8 mouse cellular contexts compared by ENCODE assay signal in genomic region chr9:20951966-20952519, GRCm38 (mm10). TPM values are rescaled to one million over a fixed set of nuclear protein-coding genes. Genes with fewer than 3 reads are reported as not detected.
DNase-seq lines count a peak whose midpoint lies in the region; ATAC-seq and TF ChIP-seq lines count a peak whose summit lies in the region.

No protein-coding gene starts in this region.

- H3K4me2 ChIP-seq in hindbrain, embryonic 16.5 days (ENCODE audit: low read length): peak overlapping the region; percentile 94
- H3K4me2 ChIP-seq in neural tube, embryonic 13.5 days: peak overlapping the region; percentile 97

- peak; percentile 81 for ATAC-seq in hindbrain, embryonic 16.5 days
- peak; percentile 84 for ATAC-seq in neural tube, embryonic 13.5 days (ENCODE audit: low read depth)

- no peaks in the 10 kb centered on the region for H3K9me3 ChIP-seq in hindbrain, embryonic 16.5 days (ENCODE audit: control insufficient read depth, low read length)
- H3K9me3 ChIP-seq in neural tube, embryonic 13.5 days: no peaks in the 10 kb centered on the region

- H3K36me3 ChIP-seq in hindbrain, embryonic 16.5 days (ENCODE audit: control insufficient read depth, insufficient read depth, low read length): no peaks in the 10 kb centered on the region
- no peaks in the 10 kb centered on the region for H3K36me3 ChIP-seq in neural tube, embryonic 13.5 days

- under 1% methylated on average over 10 of the region's 17 CpGs for WGBS in hindbrain, embryonic 16.5 days
- WGBS in neural tube, embryonic 13.5 days: 1% methylated on average over 17 of the region's 17 CpGs

- H3K27me3 ChIP-seq in hindbrain, embryonic 16.5 days (replicated peaks; ENCODE audit: control insufficient read depth, insufficient read depth, low read length): no peaks in the 10 kb centered on the region
- no peaks in the 10 kb centered on the region for H3K27me3 ChIP-seq in neural tube, embryonic 13.5 days

- H3K4me1 ChIP-seq in hindbrain, embryonic 16.5 days (ENCODE audit: control insufficient read depth, insufficient read depth, low read depth, low read length): peaks cover 12% of the 10 kb centered on the region
- H3K4me1 ChIP-seq in neural tube, embryonic 13.5 days (replicated peaks): peaks cover 29% of the 10 kb centered on the region

- peak overlapping the region; percentile 89 for H3K4me3 ChIP-seq in left cerebral cortex, adult 2 months
- peak overlapping the region; percentile 89 for H3K4me3 ChIP-seq in hindbrain, embryonic 16.5 days (ENCODE audit: low read length)
- H3K4me3 ChIP-seq in neural tube, embryonic 13.5 days: peak overlapping the region; percentile 90

- intact Hi-C loops in left cerebral cortex, adult 2 months (cut with DNase I): loop anchor here (1.0 to 2.0 kb wide), 2 partner anchors 50 to 79 kb away; partner anchors contain the start of gene Mrpl4
- intact Hi-C loops in left cerebral cortex, postnatal 36 days (cut with DNase I): loop anchor here (2.0 kb wide), 1 partner anchor 51 kb away; the partner anchor contains the start of gene Mrpl4

- peak in 1 of 2 experiments; percentile 26 for DNase-seq in left cerebral cortex, adult 2 months (ENCODE audit: extremely low spot score in 1 of 2, low spot score in 2 of 2)
- no peak for DNase-seq in left cerebral cortex, postnatal 36 days (ENCODE audit: low spot score in 2 of 2)
- DNase-seq in c-Kit-negative CD71-positive TER-119-positive erythroid progenitor cells, embryonic 14.5 days (ENCODE audit: low read depth, low spot score): peak; percentile 13
- DNase-seq in layer of hippocampus, adult 9-10 months (ENCODE audit: low spot score): no peak
- no peak for DNase-seq in gastrocnemius, postnatal 4 days (ENCODE audit: low spot score in 2 of 2)
- DNase-seq in layer of hippocampus, postnatal 10 days (ENCODE audit: low spot score in 2 of 2): no peak

- H3K9ac ChIP-seq in hindbrain, embryonic 16.5 days (ENCODE audit: low read depth, low read length): peak overlapping the region; percentile 84
- peak overlapping the region; percentile 93 for H3K9ac ChIP-seq in neural tube, embryonic 13.5 days

- peak overlapping the region; percentile 77 for H3K27ac ChIP-seq in left cerebral cortex, adult 2 months
- H3K27ac ChIP-seq in hindbrain, embryonic 16.5 days (ENCODE audit: low read depth, low read length): peak overlapping the region; percentile 88
- H3K27ac ChIP-seq in neural tube, embryonic 13.5 days (replicated peaks): peak overlapping the region; percentile 90

- TF ChIP-seq CTCF in left cerebral cortex, adult 2 months (IDR thresholded peaks at IDR 0.05): no peak

RNA-seq across cellular contexts. Expression of gene Dnmt1, which starts 7.6 kb away (rescaled TPM):
- 10 to 100 TPM; 44.5 to 44.6 TPM for total RNA-seq in left cerebral cortex, adult 2 months (2021)
- 10 to 100 TPM; 40.1 to 43.0 TPM for total RNA-seq in left cerebral cortex, postnatal 36 days (2021)
- 49.5 and 64.2 TPM in 2 replicates for polyA plus RNA-seq in hindbrain, embryonic 16.5 days (2015; fragmentation: Nextera tagmentation; extraction: Ambion mirVana)
- polyA plus RNA-seq in neural tube, embryonic 13.5 days (2015; fragmentation: Nextera tagmentation; extraction: Ambion mirVana): 54.2 and 63.7 TPM in 2 replicates
- 10 to 100 TPM; 44.5 to 46.0 TPM for total RNA-seq in gastrocnemius, postnatal 4 days (2021)
- 10 to 100 TPM; 47.4 to 52.1 TPM for total RNA-seq in layer of hippocampus, postnatal 10 days (2021)

RNA-seq across cellular contexts. Expression of gene S1pr2, which starts 24.5 kb away (rescaled TPM):
- 1 to 10 TPM; 3.2 to 4.4 TPM for total RNA-seq in left cerebral cortex, adult 2 months (2021)
- 1 to 10 TPM; 3.0 to 3.6 TPM for total RNA-seq in left cerebral cortex, postnatal 36 days (2021)
- 9.5 and 10.3 TPM in 2 replicates for polyA plus RNA-seq in hindbrain, embryonic 16.5 days (2015; fragmentation: Nextera tagmentation; extraction: Ambion mirVana)
- 9.9 and 10.1 TPM in 2 replicates for polyA plus RNA-seq in neural tube, embryonic 13.5 days (2015; fragmentation: Nextera tagmentation; extraction: Ambion mirVana)
- 10 to 100 TPM; 19.8 to 20.2 TPM for total RNA-seq in gastrocnemius, postnatal 4 days (2021)
- total RNA-seq in layer of hippocampus, postnatal 10 days (2021): 1 to 10 TPM; 3.1 to 4.1 TPM

RNA-seq across cellular contexts. Expression of gene Mrpl4, which starts 50.5 kb away (rescaled TPM):
- total RNA-seq in left cerebral cortex, adult 2 months (2021): 10 to 100 TPM; 59.2 to 64.2 TPM
- 10 to 100 TPM; 59.6 to 62.5 TPM for total RNA-seq in left cerebral cortex, postnatal 36 days (2021)
- 112 and 114 TPM in 2 replicates for polyA plus RNA-seq in hindbrain, embryonic 16.5 days (2015; fragmentation: Nextera tagmentation; extraction: Ambion mirVana)
- polyA plus RNA-seq in neural tube, embryonic 13.5 days (2015; fragmentation: Nextera tagmentation; extraction: Ambion mirVana): 105 and 110 TPM in 2 replicates
- total RNA-seq in gastrocnemius, postnatal 4 days (2021): 10 to 100 TPM; 42.7 to 49.2 TPM
- 10 to 100 TPM; 47.2 to 54.4 TPM for total RNA-seq in layer of hippocampus, postnatal 10 days (2021)

RNA-seq across cellular contexts. Expression of gene Eif3g, which starts 53.6 kb away (rescaled TPM):
- 100 to 1,000 TPM; 118 to 122 TPM for total RNA-seq in left cerebral cortex, adult 2 months (2021)
- total RNA-seq in left cerebral cortex, postnatal 36 days (2021): 100 to 1,000 TPM; 120 to 124 TPM
- polyA plus RNA-seq in hindbrain, embryonic 16.5 days (2015; fragmentation: Nextera tagmentation; extraction: Ambion mirVana): 243 and 247 TPM in 2 replicates
- 253 and 267 TPM in 2 replicates for polyA plus RNA-seq in neural tube, embryonic 13.5 days (2015; fragmentation: Nextera tagmentation; extraction: Ambion mirVana)
- 100 to 1,000 TPM; 146 to 158 TPM for total RNA-seq in gastrocnemius, postnatal 4 days (2021)
- 100 to 1,000 TPM; 137 to 144 TPM for total RNA-seq in layer of hippocampus, postnatal 10 days (2021)
